Mouse (Mus musculus): ENCODE results near the gene B3gntl1. TPM values are rescaled to one million over a fixed set of nuclear protein-coding genes. Genes with fewer than 3 reads are reported as not detected.

B3gntl1 gene
- 1 to 10 TPM; 3.5 to 4.3 TPM for total RNA-seq (2021)

GRCm38 (mm10) chr11:121672990-121673572 lies at the start of gene B3gntl1:
TSS of gene B3gntl1 (minus strand) at chr11:121673153.
- DNase-seq = peak; percentile 100
- intact Hi-C loops (cut with DNase I) = loop anchor here (1.0 kb wide), 1 partner anchor 29 kb away; no protein-coding TSS in a partner anchor

- intact Hi-C loops (cut with DNase I) = loop anchor here (5.0 kb wide), 1 partner anchor 445 kb away; no protein-coding TSS in a partner anchor
- DNase-seq = no peak
Measured at GRCm38 (mm10) chr11:121722434-121722833, 49.5 kb upstream of the B3gntl1 start.

- intact Hi-C loops (cut with DNase I) = loop anchor here (5.0 kb wide), 1 partner anchor 443 kb away; no protein-coding TSS in a partner anchor
- DNase-seq = no peak
Measured at GRCm38 (mm10) chr11:121720752-121721151, 47.8 kb upstream of the B3gntl1 start.

- intact Hi-C loops (cut with DNase I) = no loop called here
- no peak for DNase-seq
Measured at GRCm38 (mm10) chr11:121717724-121718123, 44.8 kb upstream of the B3gntl1 start.

GRCm38 (mm10) chr11:121714745-121715485 lies 42.0 kb upstream of the B3gntl1 start:
- intact Hi-C loops (cut with DNase I) = no loop called here
- no peak for DNase-seq

- intact Hi-C loops (cut with DNase I) = no loop called here
- DNase-seq = no peak
Measured at GRCm38 (mm10) chr11:121713569-121713968, 40.6 kb upstream of the B3gntl1 start.

GRCm38 (mm10) chr11:121712987-121713386 lies 40.0 kb upstream of the B3gntl1 start:
- intact Hi-C loops (cut with DNase I) = no loop called here
- DNase-seq = no peak

- intact Hi-C loops (cut with DNase I) = no loop called here
- DNase-seq = no peak
Measured at GRCm38 (mm10) chr11:121710245-121710644, 37.3 kb upstream of the B3gntl1 start.

- DNase-seq = no peak
- intact Hi-C loops (cut with DNase I) = loop anchor here (10.0 kb wide), 1 partner anchor 474 kb away; the partner anchor contains the start of gene Narf
Measured at GRCm38 (mm10) chr11:121709278-121709677, 36.3 kb upstream of the B3gntl1 start.

- no peak for DNase-seq
- intact Hi-C loops (cut with DNase I) = loop anchor here (10.0 kb wide), 1 partner anchor 472 kb away; the partner anchor contains the start of gene Narf
Measured at GRCm38 (mm10) chr11:121706521-121707005, 33.6 kb upstream of the B3gntl1 start.

- intact Hi-C loops (cut with DNase I) = loop anchor here (2.0 to 10.0 kb wide), 4 partner anchors 51 to 469 kb away; partner anchors contain the start of gene Narf
- no peak for DNase-seq
Measured at GRCm38 (mm10) chr11:121703619-121704215, 30.8 kb upstream of the B3gntl1 start.

GRCm38 (mm10) chr11:121702895-121703618 lies 30.1 kb upstream of the B3gntl1 start:
- DNase-seq = peak; percentile 70 to 73
- intact Hi-C loops (cut with DNase I) = loop anchor here (1.0 to 10.0 kb wide), 5 partner anchors 30 to 468 kb away; partner anchors contain the start of genes B3gntl1 and Narf

GRCm38 (mm10) chr11:121702111-121702894 lies 29.4 kb upstream of the B3gntl1 start:
- peak; percentile 95 to 98 for DNase-seq
- intact Hi-C loops (cut with DNase I) = loop anchor here (1.0 to 10.0 kb wide), 5 partner anchors 29 to 468 kb away; partner anchors contain the start of genes B3gntl1 and Narf

GRCm38 (mm10) chr11:121701244-121701643 lies 28.3 kb upstream of the B3gntl1 start, which contains the start of gene Metrnl:
TSS of gene Metrnl (plus strand) at chr11:121701544.
- intact Hi-C loops (cut with DNase I) = loop anchor here (10.0 kb wide), 1 partner anchor 466 kb away; the partner anchor contains the start of gene Narf
- no peak for DNase-seq

GRCm38 (mm10) chr11:121698381-121698955 lies 25.5 kb upstream of the B3gntl1 start:
- DNase-seq = no peak
- intact Hi-C loops (cut with DNase I) = no loop called here

- intact Hi-C loops (cut with DNase I) = no loop called here
Measured at GRCm38 (mm10) chr11:121697271-121697670, 24.3 kb upstream of the B3gntl1 start.

GRCm38 (mm10) chr11:121695304-121696064 lies 22.5 kb upstream of the B3gntl1 start:
- DNase-seq = no peak
- intact Hi-C loops (cut with DNase I) = no loop called here

More at GRCm38 (mm10) chr11:121697271-121697670, 24.3 kb upstream of the B3gntl1 start:
- DNase-seq = no peak

- intact Hi-C loops (cut with DNase I) = no loop called here
- no peak for DNase-seq
Measured at GRCm38 (mm10) chr11:121688024-121688423, 15.1 kb upstream of the B3gntl1 start.

All from heart, postnatal 36 days (tissue).